Mouse (Mus musculus) ZHBTc4 (cell line): ENCODE results near the gene Bdnf.

Source experiments
- DNase-seq: peaks from one replicate; pipeline ENCODE4 v3.0.0-alpha.2; 2011; ENCODE audit warnings: low read depth, low spot score

Bdnf gene

DNA sequence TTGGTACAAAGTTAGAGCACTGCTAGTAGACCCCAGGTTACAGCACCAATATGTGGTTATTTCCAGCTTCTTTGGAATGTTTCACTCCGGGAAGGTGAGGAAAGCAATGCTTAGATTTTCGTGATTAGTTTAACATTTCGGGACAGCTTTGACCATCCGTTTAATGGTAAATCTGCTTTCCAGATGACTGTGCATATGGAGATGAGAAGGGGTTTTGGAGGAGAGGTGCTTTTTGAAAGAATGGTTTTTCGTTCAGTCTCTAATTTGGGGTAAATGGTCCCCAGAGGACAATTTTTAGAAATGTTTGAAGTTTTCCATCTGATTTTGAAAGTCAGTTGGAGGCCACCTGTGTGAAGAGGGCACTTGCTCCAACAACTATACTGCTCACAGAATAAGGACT, 29.6 kb downstream of the Bdnf start:
- no peak for DNase-seq

DNA sequence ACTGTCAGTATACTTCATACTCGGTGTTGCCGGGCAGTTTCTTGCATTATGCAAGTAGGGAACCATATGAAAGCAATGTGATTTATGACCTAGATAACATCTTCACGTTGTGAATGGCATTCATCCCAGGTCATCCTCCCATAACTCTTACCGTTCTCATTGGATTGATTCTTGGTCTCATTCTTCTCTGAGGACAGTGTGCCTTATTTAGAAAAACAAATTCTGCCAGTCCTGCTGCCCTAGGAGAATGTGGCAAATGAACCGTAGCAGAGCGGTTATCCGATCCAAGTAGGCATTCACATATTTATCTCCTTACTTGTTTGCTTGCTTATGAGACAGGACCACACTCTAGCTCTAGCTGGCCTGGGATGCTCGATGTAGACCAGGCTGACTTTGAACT, 32.0 kb downstream of the Bdnf start:
- no peak for DNase-seq

GRCm38 (mm10) chr2:109709346-109709745, 34.8 kb downstream of the Bdnf start:
- DNase-seq = no peak

- no peak for DNase-seq
Observed at GRCm38 (mm10) chr2:109711049-109711448, 36.5 kb downstream of the Bdnf start.

GRCm38 (mm10) chr2:109725261-109725660, 50.8 kb downstream of the Bdnf start:
- no peak for DNase-seq

- no peak for DNase-seq
Observed at GRCm38 (mm10) chr2:109725831-109726230, 51.3 kb downstream of the Bdnf start.

- no peak for DNase-seq
Observed at GRCm38 (mm10) chr2:109729221-109729620, 54.7 kb downstream of the Bdnf start.

GRCm38 (mm10) chr2:109733201-109734039, 58.9 kb downstream of the Bdnf start:
- DNase-seq = no peak

GRCm38 (mm10) chr2:109734228-109734627, 59.7 kb downstream of the Bdnf start:
- no peak for DNase-seq

DNA sequence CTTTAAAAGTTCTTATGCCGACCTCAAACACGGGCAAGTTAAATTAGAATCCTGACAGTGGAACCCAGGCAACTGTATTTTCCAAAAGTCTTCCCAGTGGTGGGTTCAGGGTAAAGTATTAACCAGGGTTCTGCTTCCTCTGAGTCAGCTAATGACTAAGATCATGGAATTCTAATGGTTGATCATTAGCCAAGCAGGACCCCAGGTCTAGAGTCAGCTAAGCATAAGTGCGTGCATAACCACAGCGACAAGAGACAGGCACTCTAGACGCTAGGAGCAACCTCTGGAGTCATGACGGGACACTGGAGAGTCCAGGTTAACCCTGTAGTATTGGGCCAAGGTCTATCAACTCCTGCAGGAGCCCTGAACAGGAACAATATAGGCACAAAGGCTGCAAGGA, 60.2 kb downstream of the Bdnf start:
- DNase-seq = no peak

DNA sequence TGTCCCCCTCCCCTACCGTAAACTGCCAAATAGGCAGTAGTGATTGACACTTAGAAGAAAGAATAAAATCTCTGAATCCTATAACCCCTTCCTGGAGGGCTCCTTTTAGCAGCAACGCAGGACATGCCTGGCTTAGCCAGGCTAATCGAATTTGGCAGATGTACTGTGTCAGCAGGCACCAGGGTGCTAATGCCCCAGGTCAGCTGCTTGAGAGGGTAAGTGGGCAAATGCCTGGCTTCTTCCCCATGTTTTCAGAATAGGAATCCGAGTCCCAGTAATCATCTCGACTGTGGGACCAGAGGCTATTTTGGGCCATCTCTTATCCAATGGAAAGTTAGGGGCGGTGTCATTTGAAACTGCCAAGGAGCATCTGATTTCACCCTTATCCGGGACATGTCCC, 60.8 kb downstream of the Bdnf start:
- no peak for DNase-seq

GRCm38 (mm10) chr2:109736306-109736705, 61.8 kb downstream of the Bdnf start:
- DNase-seq = no peak

GRCm38 (mm10) chr2:109738331-109738730, 63.8 kb downstream of the Bdnf start:
- no peak for DNase-seq

DNA sequence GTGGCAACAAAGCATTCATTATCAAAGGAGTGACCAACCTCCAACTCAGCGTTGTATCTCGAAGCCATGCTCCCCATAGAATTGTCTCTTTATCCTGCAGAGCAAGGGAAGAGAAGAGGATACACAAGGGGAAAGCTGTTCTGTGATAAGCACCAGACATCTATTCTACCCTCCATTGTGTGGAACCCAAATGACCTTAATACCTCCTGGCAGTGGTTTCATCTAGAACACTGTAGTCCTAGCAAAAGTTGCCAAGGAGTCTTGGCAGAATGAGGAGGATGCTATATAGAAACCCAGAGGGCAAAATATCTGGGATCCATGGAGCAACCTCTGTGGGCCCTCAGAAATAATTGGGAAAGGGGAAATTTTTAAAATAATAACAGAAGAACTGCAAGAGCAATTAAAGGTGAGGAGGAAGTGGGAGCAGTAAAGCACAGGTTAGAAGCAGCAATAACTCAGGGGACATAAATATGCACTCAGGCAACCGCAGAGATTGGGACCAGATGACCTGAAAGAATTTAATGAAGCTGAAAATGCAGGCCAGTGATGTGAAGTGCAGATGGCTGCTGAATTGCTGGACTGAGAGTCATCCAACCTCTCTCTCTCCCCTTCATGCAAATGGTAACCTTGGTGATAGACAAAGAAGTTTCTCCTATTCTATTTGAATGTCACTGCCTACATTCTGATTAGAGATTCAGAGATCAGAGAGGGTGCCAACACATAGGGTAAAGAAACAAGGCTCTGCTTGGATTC, 68.9 kb downstream of the Bdnf start:
- DNase-seq = peak; percentile 13

DNA sequence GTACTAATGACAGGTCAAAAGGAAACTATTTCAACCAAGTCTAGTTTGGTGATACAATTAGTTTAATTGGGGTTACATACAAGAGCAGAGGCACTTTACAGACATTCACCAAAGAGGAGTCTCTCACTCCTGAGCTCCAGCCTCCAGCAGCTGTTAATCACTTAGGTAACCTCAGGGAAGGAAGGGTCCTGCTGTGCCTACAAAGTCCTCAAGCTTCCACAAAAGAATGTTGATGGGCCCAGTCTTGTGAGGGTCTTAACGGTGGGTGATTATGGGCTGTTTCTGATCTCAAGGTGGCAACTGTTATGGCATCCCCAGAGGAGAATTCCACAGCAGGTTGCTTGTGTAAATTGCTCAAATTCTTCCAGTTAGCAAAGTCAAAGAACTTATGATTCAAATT, 71.7 kb downstream of the Bdnf start:
- no peak for DNase-seq

- DNase-seq = no peak
Observed at GRCm38 (mm10) chr2:109748412-109748811, 73.9 kb downstream of the Bdnf start.

GRCm38 (mm10) chr2:109748815-109749214, 74.3 kb downstream of the Bdnf start:
- no peak for DNase-seq

- DNase-seq = no peak
Observed at GRCm38 (mm10) chr2:109749964-109750363, 75.5 kb downstream of the Bdnf start.

- DNase-seq = no peak
Observed at GRCm38 (mm10) chr2:109750484-109750883, 76.0 kb downstream of the Bdnf start.

GRCm38 (mm10) chr2:109756305-109756704, 81.8 kb downstream of the Bdnf start:
- DNase-seq = no peak

- DNase-seq = no peak
Observed at GRCm38 (mm10) chr2:109766772-109767171, 92.3 kb downstream of the Bdnf start.

GRCm38 (mm10) chr2:109768814-109769213, 94.3 kb downstream of the Bdnf start:
- no peak for DNase-seq

- DNase-seq = no peak
Observed at GRCm38 (mm10) chr2:109776374-109776773, 101.9 kb downstream of the Bdnf start.
